Mouse (Mus musculus) CD4-positive, CD25-positive, alpha-beta regulatory T cell, adult 4 months (primary cell): ENCODE results near the gene Ereg. TPM values are rescaled to one million over a fixed set of nuclear protein-coding genes. Genes with fewer than 3 reads are reported as not detected.

Experiments used
- ATAC-seq: one replicate; pipeline ENCODE4 v1.8.0; 2017
- polyA plus RNA-seq, 2 experiments: library from polyadenylated mRNA; unstranded; fragments of 100-300 nt; shearing (Covaris generic); gene quantifications; one replicate each; pipeline ENCODE4 v1.2.1; 2017

Gene Ereg
- polyA plus RNA-seq, 2 experiments from 2014 or later = not detected

DNA sequence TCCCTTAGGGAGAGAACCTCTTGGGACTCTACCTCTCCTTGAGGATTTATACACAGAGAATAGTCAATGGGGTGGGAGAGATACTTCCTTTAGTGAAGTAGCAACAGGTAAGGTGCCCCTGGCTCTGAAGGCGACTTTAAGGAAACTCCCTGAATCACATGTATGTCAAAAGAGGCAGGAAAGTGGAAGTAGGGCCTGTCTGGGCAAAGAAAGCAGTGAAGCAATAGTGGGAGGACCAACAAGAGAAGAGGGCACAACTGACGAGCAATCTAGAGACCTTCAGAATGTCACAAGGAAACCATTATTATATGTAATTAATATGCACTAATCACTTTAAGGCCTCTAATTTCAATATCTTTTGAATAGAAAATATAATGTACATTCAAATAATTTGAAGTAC, 39.5 kb downstream of the Ereg start:
- no peak for ATAC-seq

DNA sequence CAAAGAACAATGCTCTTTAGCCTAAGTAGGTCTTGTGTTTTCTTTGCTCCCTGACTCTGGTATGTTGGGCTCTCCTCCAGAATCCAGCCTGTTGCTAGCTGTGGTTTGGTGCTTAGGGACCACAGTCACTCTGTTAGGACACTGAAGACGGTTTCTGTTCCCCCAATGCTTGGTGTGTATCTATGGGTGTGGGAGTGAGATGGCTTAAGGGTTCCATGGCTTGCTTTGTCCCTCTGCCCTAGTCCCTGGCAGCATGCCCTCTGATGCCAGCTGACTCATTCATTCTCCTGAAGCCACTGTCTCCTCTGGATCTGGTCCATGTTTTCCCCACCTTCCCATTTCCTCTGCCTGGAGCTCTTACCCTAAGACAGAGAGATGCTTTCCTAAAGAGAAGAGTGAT, 40.2 kb downstream of the Ereg start:
- no peak for ATAC-seq

DNA sequence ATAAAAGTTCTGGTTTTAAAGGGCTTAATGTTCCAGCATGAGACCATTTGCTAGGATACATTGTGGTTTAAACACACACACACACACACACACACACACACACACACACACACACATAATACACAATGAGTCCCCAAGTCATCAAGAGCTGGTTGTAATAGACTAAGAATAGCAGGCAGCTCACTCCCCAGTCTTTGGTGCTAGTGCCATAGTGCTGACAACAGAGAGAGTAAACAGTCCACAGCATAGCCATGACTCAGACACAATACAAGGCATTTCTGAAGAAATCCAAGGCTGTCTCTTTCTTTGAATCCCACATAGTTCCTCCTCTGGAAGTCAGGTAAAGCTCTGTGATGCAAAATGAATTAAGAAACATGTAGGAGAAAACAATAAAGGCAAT, 44.2 kb downstream of the Ereg start:
- no peak for ATAC-seq

- no peak for ATAC-seq
Observed at GRCm38 (mm10) chr5:91123404-91123803, 49.0 kb downstream of the Ereg start.

DNA sequence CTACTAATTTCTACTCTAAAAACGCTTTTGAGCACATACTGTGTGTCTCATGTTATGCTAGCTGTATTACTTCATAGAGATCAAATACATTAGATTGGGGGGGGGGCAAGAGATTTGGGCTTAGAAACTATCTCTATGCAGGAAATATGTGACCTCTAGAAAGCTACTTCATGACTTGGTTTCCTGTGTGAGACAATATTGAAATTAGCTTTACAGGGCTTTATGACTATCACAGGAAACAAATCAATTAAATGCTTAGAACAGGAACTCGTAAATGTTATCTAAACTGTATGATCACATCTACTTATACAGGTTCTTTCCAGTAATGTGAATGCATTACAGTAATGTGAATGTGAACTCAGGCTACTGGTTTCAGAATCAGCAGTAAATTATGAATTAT, 49.7 kb downstream of the Ereg start:
- ATAC-seq = peak; percentile 79

GRCm38 (mm10) chr5:91126623-91127022, 52.2 kb downstream of the Ereg start:
- peak; percentile 62 for ATAC-seq

GRCm38 (mm10) chr5:91134961-91135360, 60.5 kb downstream of the Ereg start:
- no peak for ATAC-seq

- peak; percentile 15 for ATAC-seq
Observed at GRCm38 (mm10) chr5:91138970-91139369, 64.5 kb downstream of the Ereg start.

DNA sequence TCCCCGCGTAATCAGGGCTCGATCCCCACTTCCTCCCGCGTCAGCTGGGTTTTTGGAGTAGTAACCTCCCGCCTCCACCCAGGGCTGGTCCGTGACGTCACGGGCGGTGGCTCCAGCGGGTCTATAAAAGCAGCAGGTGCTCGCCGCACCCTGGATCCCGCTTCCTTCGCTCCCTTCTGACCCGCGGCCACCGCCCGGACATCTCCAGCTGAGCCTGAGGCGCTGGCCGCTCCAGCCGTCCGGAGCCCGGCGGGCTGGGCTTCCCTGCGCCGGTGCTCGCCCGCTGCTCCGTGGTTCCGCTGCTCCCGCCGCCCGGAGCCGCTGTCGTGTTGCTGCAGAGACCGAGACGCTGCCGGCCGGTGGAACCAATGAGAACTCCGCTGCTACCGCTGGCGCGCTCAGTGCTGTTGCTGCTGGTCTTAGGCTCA, 65.0 kb downstream of the Ereg start, which contains the start of gene Areg:
Areg (plus strand) TSS at position 154 of the 428 bp plus-strand sequence.
- peak; percentile 95 for ATAC-seq

DNA sequence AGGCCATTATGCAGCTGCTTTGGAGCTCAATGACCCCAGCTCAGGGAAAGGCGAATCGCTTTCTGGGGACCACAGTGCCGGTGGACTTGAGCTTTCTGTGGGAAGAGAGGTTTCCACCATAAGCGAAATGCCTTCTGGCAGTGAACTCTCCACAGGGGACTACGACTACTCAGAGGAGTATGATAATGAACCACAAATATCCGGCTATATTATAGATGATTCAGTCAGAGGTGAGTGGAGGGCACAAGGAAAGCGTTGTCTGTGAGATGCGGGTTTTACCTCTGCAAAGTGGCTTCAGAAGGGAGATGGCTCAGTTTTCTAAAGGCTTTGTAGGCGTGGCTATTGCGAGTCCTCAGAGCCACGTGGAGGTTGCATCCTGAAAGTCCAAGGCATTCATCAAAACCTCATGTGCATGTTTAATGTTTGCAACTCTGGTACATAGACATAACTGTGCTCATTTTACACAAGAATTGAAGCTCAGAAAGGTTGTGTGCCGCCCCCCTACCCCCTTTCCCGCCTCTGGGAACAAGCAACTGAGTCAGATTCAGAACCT, 66.5 kb downstream of the Ereg start:
- ATAC-seq = no peak

Other genes with a start within 250 kb of the Ereg start
- not detected for gene Cxcl1, start 183.4 kb upstream of the Ereg start, polyA plus RNA-seq
- gene Cxcl2, start 170.8 kb upstream of the Ereg start, polyA plus RNA-seq = 1 to 10 TPM; 1.5 to 2.9 TPM
- 1 to 10 TPM; 1.3 to 2.0 TPM for gene Mthfd2l, start 143.5 kb upstream of the Ereg start, polyA plus RNA-seq
- not detected for gene Epgn, start 47.2 kb upstream of the Ereg start, polyA plus RNA-seq
- 1 to 10 TPM; 2.4 to 2.8 TPM for gene Areg, start 65.0 kb downstream of the Ereg start, polyA plus RNA-seq